Comparison of ENCODE assay signal across 7 mouse cellular contexts in genomic region chr10:62217196-62217595, GRCm38 (mm10). TPM values are rescaled to one million over a fixed set of nuclear protein-coding genes. Genes with fewer than 3 reads are reported as not detected.
DNase-seq lines count a peak whose midpoint lies in the region; ATAC-seq lines count a peak whose summit lies in the region.

No protein-coding gene starts in this region.

- H3K27ac ChIP-seq in heart, embryonic 11.5 days (ENCODE audit: low read depth, low read length): peak overlapping the region; percentile 60
- H3K27ac ChIP-seq in kidney, embryonic 15.5 days: peak overlapping the region; percentile 81

- 58% methylated on average over 8 of the region's 8 CpGs for WGBS in heart, embryonic 11.5 days (ENCODE audit: insufficient replicate concordance)
- WGBS in kidney, embryonic 15.5 days: 61% methylated on average over 8 of the region's 8 CpGs

- no peak overlapping the region for H3K9ac ChIP-seq in heart, embryonic 11.5 days (ENCODE audit: low read depth, low read length)
- H3K9ac ChIP-seq in kidney, embryonic 15.5 days: no peak overlapping the region

- no peaks in the 10 kb centered on the region for H3K27me3 ChIP-seq in heart, embryonic 11.5 days (ENCODE audit: control insufficient read depth, insufficient read depth, low read length)
- no peaks in the 10 kb centered on the region for H3K27me3 ChIP-seq in kidney, embryonic 15.5 days

- H3K4me3 ChIP-seq in heart, embryonic 11.5 days (ENCODE audit: low read depth, low read length): no peak overlapping the region
- H3K4me3 ChIP-seq in kidney, embryonic 15.5 days (replicated peaks): no peak overlapping the region

- peaks cover 8% of the 10 kb centered on the region; the same call in 1 of the 2 replicates for H3K4me1 ChIP-seq in heart, embryonic 11.5 days (ENCODE audit: control insufficient read depth, insufficient read depth, low read length)
- H3K4me1 ChIP-seq in kidney, embryonic 15.5 days: peaks cover 57% of the 10 kb centered on the region

- DNase-seq in embryo, embryonic 10.5 days (ENCODE audit: low spot score): peak; percentile 28
- DNase-seq in lung, postnatal 4 days: peak; percentile 56 to 82
- no peak for DNase-seq in thymus, adult 18-20 months
- DNase-seq in left cerebral cortex, adult 9 months (ENCODE audit: low spot score in 2 of 2): no peak

- no peaks in the 10 kb centered on the region; the same call in 1 of the 2 replicates for H3K36me3 ChIP-seq in heart, embryonic 11.5 days (ENCODE audit: control insufficient read depth, insufficient read depth, low read length)
- H3K36me3 ChIP-seq in kidney, embryonic 15.5 days: no peaks in the 10 kb centered on the region

- H3K9me3 ChIP-seq in heart, embryonic 11.5 days (replicated peaks; ENCODE audit: control insufficient read depth, low read length): no peaks in the 10 kb centered on the region
- no peaks in the 10 kb centered on the region for H3K9me3 ChIP-seq in kidney, embryonic 15.5 days (replicated peaks)

- H3K4me2 ChIP-seq in heart, embryonic 11.5 days: no peak overlapping the region
- H3K4me2 ChIP-seq in kidney, embryonic 15.5 days: no peak overlapping the region; the same call in 1 of the 2 replicates

- peak; percentile 61; the same call in 1 of the 2 replicates for ATAC-seq in heart, embryonic 11.5 days (replicated peaks; ENCODE audit: insufficient number of reproducible peaks, low FRiP score, low TSS enrichment)
- ATAC-seq in kidney, embryonic 15.5 days (replicated peaks; ENCODE audit: low FRiP score): no peak
- ATAC-seq in frontal cortex, adult (ENCODE audit: low TSS enrichment): no peak

RNA-seq across cellular contexts. Expression of gene Tspan15, which starts 13.9 kb away (rescaled TPM):
- 2.8 and 5.0 TPM in 2 replicates for polyA plus RNA-seq in heart, embryonic 11.5 days (2014; fragmentation: Nextera tagmentation; extraction: Ambion mirVana)
- polyA plus RNA-seq in kidney, embryonic 15.5 days (2015; fragmentation: Nextera tagmentation; extraction: Ambion mirVana): 52.5 and 53.5 TPM in 2 replicates

RNA-seq across cellular contexts. Expression of gene Tacr2, which starts 35.0 kb away (rescaled TPM):
- polyA plus RNA-seq in heart, embryonic 11.5 days (2014; fragmentation: Nextera tagmentation; extraction: Ambion mirVana): not detected in 2 replicates
- polyA plus RNA-seq in kidney, embryonic 15.5 days (2015; fragmentation: Nextera tagmentation; extraction: Ambion mirVana): 0.06 TPM in 1 of 2 replicates, not detected in the other

Comparison
In these comparisons a context has a peak if more than half of its experiments do, and no peak if none do; other contexts are left out.
1. DNase-seq: peak in embryo, embryonic 10.5 days (single experiment) and lung, postnatal 4 days (2 of 2); none in thymus, adult 18-20 months (0 of 2) and left cerebral cortex, adult 9 months (0 of 2).